Mouse (Mus musculus): Measurements from ENCODE around the gene Capn11. TPM values are rescaled to one million over a fixed set of nuclear protein-coding genes. Genes with fewer than 3 reads are reported as not detected.
"Not testable (repeated sequence)": the region's sequence is repeated elsewhere in the genome, so short reads cannot be mapped to it uniquely, and the experiment has no call there.

Capn11 gene
- total RNA-seq, 2 experiments from 2014 or later: 0.25 to 1.5 TPM

- intact Hi-C loops (cut with DNase I): no loop called here
- Histone ChIP-seq H3K27ac (no peak overlapping the region), H3K4me3 (no peak overlapping the region)
- no peak for TF ChIP-seq CTCF (IDR thresholded peaks at IDR 0.05)
- no peak for DNase-seq (ENCODE audit: extremely low spot score in 1 of 2, low spot score in 2 of 2)
Measured at GRCm38 (mm10) chr17:45638596-45639295, 20.4 kb downstream of the Capn11 start.

GRCm38 (mm10) chr17:45634033-45634432 is 25.1 kb downstream of the Capn11 start:
- intact Hi-C loops (cut with DNase I): no loop called here
- no peak overlapping the region for H3K4me3 ChIP-seq
- no peak for TF ChIP-seq CTCF (IDR thresholded peaks at IDR 0.05)
- no peak for DNase-seq (ENCODE audit: extremely low spot score in 1 of 2, low spot score in 2 of 2)
- H3K27ac ChIP-seq: no peak overlapping the region

GRCm38 (mm10) chr17:45631940-45632339 is 27.2 kb downstream of the Capn11 start:
- no peak for DNase-seq (ENCODE audit: extremely low spot score in 1 of 2, low spot score in 2 of 2)
- H3K4me3 ChIP-seq: no peak overlapping the region
- TF ChIP-seq CTCF (IDR thresholded peaks at IDR 0.05): no peak
- H3K27ac ChIP-seq: no peak overlapping the region
- intact Hi-C loops (cut with DNase I): loop anchor here (2.0 kb wide), 1 partner anchor 57 kb away; no protein-coding TSS in a partner anchor

GRCm38 (mm10) chr17:45630992-45631391 is 28.1 kb downstream of the Capn11 start:
- no peak overlapping the region for H3K4me3 ChIP-seq
- intact Hi-C loops (cut with DNase I): loop anchor here (2.0 kb wide), 1 partner anchor 56 kb away; no protein-coding TSS in a partner anchor
- no peak for DNase-seq (ENCODE audit: extremely low spot score in 1 of 2, low spot score in 2 of 2)
- TF ChIP-seq CTCF (IDR thresholded peaks at IDR 0.05): no peak
- no peak overlapping the region for H3K27ac ChIP-seq

GRCm38 (mm10) chr17:45629861-45630694 is 29.0 kb downstream of the Capn11 start:
- peak; percentile 62 to 74 for DNase-seq (ENCODE audit: extremely low spot score in 1 of 2, low spot score in 2 of 2)
- H3K4me3 ChIP-seq: peak overlapping the region; percentile 47
- intact Hi-C loops (cut with DNase I): loop anchor here (2.0 to 10.0 kb wide), 2 partner anchors 55 to 155 kb away; partner anchors contain the start of gene Spats1
- H3K27ac ChIP-seq: peak overlapping the region; percentile 67
- TF ChIP-seq CTCF (IDR thresholded peaks at IDR 0.05): peak; percentile 64

GRCm38 (mm10) chr17:45628885-45629855 is 30.0 kb downstream of the Capn11 start:
- intact Hi-C loops (cut with DNase I): loop anchor here (10.0 kb wide), 1 partner anchor 154 kb away; the partner anchor contains the start of gene Spats1
- H3K27ac ChIP-seq: no peak overlapping the region; the same call in 1 of the 2 replicates
- no peak for DNase-seq (ENCODE audit: extremely low spot score in 1 of 2, low spot score in 2 of 2)
- H3K4me3 ChIP-seq: peak overlapping the region; percentile 47; the same call in 1 of the 2 replicates
- TF ChIP-seq CTCF (IDR thresholded peaks at IDR 0.05): no peak

- DNase-seq (ENCODE audit: extremely low spot score in 1 of 2, low spot score in 2 of 2): no peak
- Histone ChIP-seq H3K4me3 (no peak overlapping the region), H3K27ac (no peak overlapping the region)
- intact Hi-C loops (cut with DNase I): loop anchor here (10.0 kb wide), 1 partner anchor 153 kb away; the partner anchor contains the start of gene Spats1
- TF ChIP-seq CTCF (IDR thresholded peaks at IDR 0.05): no peak
Measured at GRCm38 (mm10) chr17:45628160-45628559, 31.0 kb downstream of the Capn11 start.

- intact Hi-C loops (cut with DNase I): loop anchor here (2.0 to 10.0 kb wide), 3 partner anchors 28 to 152 kb away; partner anchors contain the start of genes Slc29a1 and Spats1
- peak; percentile 68 to 70 for DNase-seq (ENCODE audit: extremely low spot score in 1 of 2, low spot score in 2 of 2)
- no peak overlapping the region for H3K27ac ChIP-seq
- H3K4me3 ChIP-seq: peak overlapping the region; percentile 28
- TF ChIP-seq CTCF (IDR thresholded peaks at IDR 0.05): peak; percentile 94
Measured at GRCm38 (mm10) chr17:45626577-45627134, 32.5 kb downstream of the Capn11 start.

GRCm38 (mm10) chr17:45623425-45623824 is 35.7 kb downstream of the Capn11 start:
- not testable (repeated sequence) for H3K27ac ChIP-seq; DNase-seq (ENCODE audit: extremely low spot score in 1 of 2, low spot score in 2 of 2); H3K4me3 ChIP-seq
- intact Hi-C loops (cut with DNase I): loop anchor here (10.0 kb wide), 1 partner anchor 149 kb away; the partner anchor contains the start of gene Spats1
